Mouse (Mus musculus): Measurements from ENCODE around the gene Syt16. TPM values are rescaled to one million over a fixed set of nuclear protein-coding genes. Genes with fewer than 3 reads are reported as not detected.
A peak's percentile ranks its signal among the peaks of the same experiment; 100 is the strongest.

The Syt16 gene
- polyA plus RNA-seq, 1 experiment from 2014 or later: 0.52 TPM

DNA sequence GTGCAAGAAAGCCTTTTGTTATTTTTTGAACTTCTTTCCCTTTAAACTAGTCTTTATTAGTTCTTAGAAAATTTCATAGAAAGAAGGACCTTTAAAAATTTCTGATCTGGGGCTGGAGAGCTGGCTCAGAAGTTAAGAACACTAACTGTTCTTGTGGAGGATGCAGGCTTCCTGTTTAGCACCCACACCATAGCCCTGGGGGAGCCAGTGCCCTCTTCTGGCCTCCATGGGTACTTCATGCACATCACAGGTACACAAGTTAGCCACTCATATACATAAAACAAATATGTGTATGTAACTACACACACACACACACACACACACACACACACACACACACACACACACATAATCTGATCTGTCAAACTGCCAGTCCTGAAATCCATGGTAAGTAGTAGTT lies 7.9 kb upstream of the Syt16 start:
- no peaks in the 10 kb centered on the region for H3K9me3 ChIP-seq (replicated peaks; ENCODE audit: control insufficient read depth, low read length)
- H3K27me3 ChIP-seq (ENCODE audit: control insufficient read depth, insufficient read depth, low read length): no peaks in the 10 kb centered on the region
- no peaks in the 10 kb centered on the region for H3K4me1 ChIP-seq (ENCODE audit: control insufficient read depth, insufficient read depth, low read length)
- no peak overlapping the region for H3K27ac ChIP-seq (ENCODE audit: low read depth, low read length)
- H3K4me3 ChIP-seq (ENCODE audit: low read depth, low read length): no peak overlapping the region
- no peak overlapping the region for H3K4me2 ChIP-seq
- ATAC-seq (replicated peaks; ENCODE audit: insufficient number of reproducible peaks, low FRiP score, low TSS enrichment): no peak
- no peak overlapping the region for H3K9ac ChIP-seq (ENCODE audit: low read depth, low read length)
- H3K36me3 ChIP-seq (ENCODE audit: control insufficient read depth, insufficient read depth, low read length): peaks cover under 1% of the 10 kb centered on the region; the same call in 1 of the 2 replicates

DNA sequence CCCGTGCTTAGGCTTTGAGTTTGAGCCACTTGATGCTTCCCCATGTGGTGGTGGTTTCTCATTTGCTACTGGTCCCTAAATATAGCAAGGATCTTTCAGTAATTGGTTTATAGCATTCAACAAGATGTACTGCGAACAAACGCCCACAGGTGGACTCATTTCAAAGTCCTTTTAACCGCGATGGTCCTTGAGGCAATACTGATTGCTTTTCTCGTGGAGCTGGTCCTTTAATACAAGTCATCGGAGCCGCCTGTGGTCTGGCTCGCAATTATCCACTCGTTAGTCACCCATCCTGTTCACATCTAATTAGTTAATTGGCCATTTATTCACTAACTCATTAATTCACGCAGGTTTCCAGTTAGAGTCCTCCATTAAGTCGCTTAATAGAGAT lies 560 bp upstream of the Syt16 start:
- H3K27me3 ChIP-seq (ENCODE audit: control insufficient read depth, insufficient read depth, low read length): peaks cover 37% of the 10 kb centered on the region
- H3K9me3 ChIP-seq (replicated peaks; ENCODE audit: control insufficient read depth, low read length): no peaks in the 10 kb centered on the region
- no peak overlapping the region for H3K27ac ChIP-seq (ENCODE audit: low read depth, low read length)
- WGBS (ENCODE audit: insufficient replicate concordance): 60% methylated on average over 12 of the region's 12 CpGs
- no peak overlapping the region; the same call in 1 of the 2 replicates for H3K4me2 ChIP-seq
- H3K9ac ChIP-seq (ENCODE audit: low read depth, low read length): no peak overlapping the region
- ATAC-seq (replicated peaks; ENCODE audit: insufficient number of reproducible peaks, low FRiP score, low TSS enrichment): no peak
- no peaks in the 10 kb centered on the region for H3K36me3 ChIP-seq (ENCODE audit: control insufficient read depth, insufficient read depth, low read length)
- H3K4me1 ChIP-seq (ENCODE audit: control insufficient read depth, insufficient read depth, low read length): peaks cover 5% of the 10 kb centered on the region
- no peak overlapping the region for H3K4me3 ChIP-seq (ENCODE audit: low read depth, low read length)

DNA sequence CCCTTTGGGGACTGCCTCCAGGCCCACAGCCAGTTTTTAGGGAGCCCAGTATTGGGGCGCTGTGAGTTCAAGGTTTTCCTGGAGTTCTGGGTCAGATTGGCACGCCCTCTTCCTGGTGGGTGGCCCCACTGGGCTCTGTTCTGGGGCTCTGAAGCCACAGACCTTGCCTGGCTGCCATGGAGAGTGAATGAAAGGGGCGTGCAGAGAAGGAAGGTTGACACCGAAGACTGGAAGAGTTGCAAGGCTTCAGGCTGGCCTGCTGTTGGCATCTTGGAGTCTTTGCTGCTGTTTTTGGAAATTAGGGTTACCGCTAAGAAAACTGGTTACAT lies 631 bp downstream of the Syt16 start:
- no peaks in the 10 kb centered on the region for H3K9me3 ChIP-seq (replicated peaks; ENCODE audit: control insufficient read depth, low read length)
- peak overlapping the region; percentile 64 for H3K4me3 ChIP-seq (ENCODE audit: low read depth, low read length)
- H3K4me1 ChIP-seq (ENCODE audit: control insufficient read depth, insufficient read depth, low read length): peaks cover 5% of the 10 kb centered on the region
- peak overlapping the region; percentile 96 for H3K4me2 ChIP-seq
- peak overlapping the region; percentile 63 for H3K9ac ChIP-seq (ENCODE audit: low read depth, low read length)
- 37% methylated on average over 5 of the region's 5 CpGs for WGBS (ENCODE audit: insufficient replicate concordance)
- no peak overlapping the region for H3K27ac ChIP-seq (ENCODE audit: low read depth, low read length)
- H3K27me3 ChIP-seq (ENCODE audit: control insufficient read depth, insufficient read depth, low read length): peaks cover 37% of the 10 kb centered on the region
- H3K36me3 ChIP-seq (ENCODE audit: control insufficient read depth, insufficient read depth, low read length): no peaks in the 10 kb centered on the region
- ATAC-seq (replicated peaks; ENCODE audit: insufficient number of reproducible peaks, low FRiP score, low TSS enrichment): no peak

DNA sequence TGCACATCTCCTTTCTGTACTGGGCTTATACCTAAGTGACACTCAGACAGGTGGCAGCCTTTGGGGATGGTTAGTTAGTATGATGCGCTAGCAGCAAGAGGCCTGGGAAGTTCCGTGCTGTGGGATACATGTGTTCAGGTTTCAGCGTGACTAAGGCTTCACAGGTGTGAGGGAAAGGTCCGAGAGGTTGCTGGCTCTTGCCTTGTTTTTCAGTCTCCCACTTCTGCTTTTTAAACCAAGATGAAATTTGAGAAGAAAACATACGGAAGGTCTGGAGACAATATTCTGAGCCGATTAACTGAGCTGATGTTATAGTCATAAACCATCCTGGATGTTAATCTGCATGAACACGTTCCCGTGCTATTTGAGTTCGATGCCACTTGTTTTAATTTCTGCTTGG lies 5.0 kb downstream of the Syt16 start:
- H3K4me3 ChIP-seq (ENCODE audit: low read depth, low read length): no peak overlapping the region
- peaks cover 5% of the 10 kb centered on the region for H3K4me1 ChIP-seq (ENCODE audit: control insufficient read depth, insufficient read depth, low read length)
- H3K9ac ChIP-seq (ENCODE audit: low read depth, low read length): no peak overlapping the region
- no peaks in the 10 kb centered on the region for H3K9me3 ChIP-seq (replicated peaks; ENCODE audit: control insufficient read depth, low read length)
- H3K4me2 ChIP-seq: no peak overlapping the region
- H3K27me3 ChIP-seq (ENCODE audit: control insufficient read depth, insufficient read depth, low read length): peaks cover 18% of the 10 kb centered on the region
- no peak overlapping the region for H3K27ac ChIP-seq (ENCODE audit: low read depth, low read length)
- WGBS (ENCODE audit: insufficient replicate concordance): 86% methylated on average over 9 of the region's 9 CpGs
- H3K36me3 ChIP-seq (ENCODE audit: control insufficient read depth, insufficient read depth, low read length): no peaks in the 10 kb centered on the region
- no peak for ATAC-seq (replicated peaks; ENCODE audit: insufficient number of reproducible peaks, low FRiP score, low TSS enrichment)

DNA sequence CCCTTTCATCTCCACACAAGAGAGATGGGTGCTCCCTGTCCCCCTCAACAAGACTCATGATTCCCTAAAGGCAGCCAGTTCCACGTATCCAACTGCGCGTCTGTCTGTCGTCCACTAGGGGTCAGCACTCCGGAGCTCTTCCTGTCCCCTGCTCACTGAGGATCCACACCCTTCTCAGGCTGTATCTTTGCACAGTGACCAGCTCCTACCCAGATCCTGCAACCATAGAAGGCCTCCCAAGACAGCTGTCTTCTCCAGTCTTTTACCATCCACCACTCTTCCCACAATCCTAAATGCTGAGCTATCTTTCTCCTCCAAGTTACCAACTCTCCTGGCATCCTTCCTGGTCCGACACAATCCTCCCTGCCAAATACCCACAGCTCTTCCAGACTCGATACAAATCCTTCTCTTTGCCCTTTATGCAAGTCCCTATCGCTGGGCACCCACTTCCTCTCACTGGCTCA lies 12.0 kb downstream of the Syt16 start:
- Histone ChIP-seq H3K9ac (ENCODE audit: low read depth, low read length) (no peak overlapping the region), H3K27ac (ENCODE audit: low read depth, low read length) (no peak overlapping the region), H3K27me3 (ENCODE audit: control insufficient read depth, insufficient read depth, low read length) (no peaks in the 10 kb centered on the region), H3K4me3 (ENCODE audit: low read depth, low read length) (no peak overlapping the region), H3K9me3 (replicated peaks; ENCODE audit: control insufficient read depth, low read length) (no peaks in the 10 kb centered on the region), H3K4me1 (ENCODE audit: control insufficient read depth, insufficient read depth, low read length) (no peaks in the 10 kb centered on the region), H3K36me3 (ENCODE audit: control insufficient read depth, insufficient read depth, low read length) (no peaks in the 10 kb centered on the region), H3K4me2 (no peak overlapping the region)
- ATAC-seq (replicated peaks; ENCODE audit: insufficient number of reproducible peaks, low FRiP score, low TSS enrichment): 0 out of 2 replicates have a peak, but pooled peaks have one; percentile 46
- 22% methylated on average over 8 of the region's 8 CpGs for WGBS (ENCODE audit: insufficient replicate concordance)

DNA sequence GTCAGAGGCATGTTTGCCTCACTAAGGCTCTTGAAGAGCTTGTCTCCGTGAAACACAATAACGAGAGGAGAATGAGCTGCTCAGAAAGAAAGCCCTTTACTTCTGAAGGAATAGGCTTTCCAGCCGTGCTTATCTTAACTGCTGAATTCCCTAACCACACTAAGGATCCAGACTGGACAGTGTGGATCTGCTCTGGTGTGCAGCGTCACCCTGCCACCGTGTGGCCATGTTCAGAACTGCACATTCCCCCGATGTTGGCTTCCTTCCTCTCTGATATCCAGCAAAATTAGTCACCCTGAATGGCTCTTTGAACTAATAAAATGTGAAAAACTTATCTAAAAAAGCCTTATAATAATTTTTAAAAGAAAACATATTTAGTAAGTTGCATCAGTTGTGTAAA lies 16.3 kb downstream of the Syt16 start:
- peak overlapping the region; percentile 19 for H3K4me3 ChIP-seq (ENCODE audit: low read depth, low read length)
- H3K4me1 ChIP-seq (ENCODE audit: control insufficient read depth, insufficient read depth, low read length): no peaks in the 10 kb centered on the region
- H3K4me2 ChIP-seq: peak overlapping the region; percentile 59
- H3K27me3 ChIP-seq (ENCODE audit: control insufficient read depth, insufficient read depth, low read length): no peaks in the 10 kb centered on the region
- no peak overlapping the region for H3K27ac ChIP-seq (ENCODE audit: low read depth, low read length)
- no peaks in the 10 kb centered on the region for H3K9me3 ChIP-seq (replicated peaks; ENCODE audit: control insufficient read depth, low read length)
- WGBS (ENCODE audit: insufficient replicate concordance): 0% methylated on average over 6 of the region's 6 CpGs
- H3K36me3 ChIP-seq (ENCODE audit: control insufficient read depth, insufficient read depth, low read length): no peaks in the 10 kb centered on the region
- peak; percentile 77 for ATAC-seq (replicated peaks; ENCODE audit: insufficient number of reproducible peaks, low FRiP score, low TSS enrichment)
- peak overlapping the region; percentile 44; the same call in 1 of the 2 replicates for H3K9ac ChIP-seq (ENCODE audit: low read depth, low read length)

DNA sequence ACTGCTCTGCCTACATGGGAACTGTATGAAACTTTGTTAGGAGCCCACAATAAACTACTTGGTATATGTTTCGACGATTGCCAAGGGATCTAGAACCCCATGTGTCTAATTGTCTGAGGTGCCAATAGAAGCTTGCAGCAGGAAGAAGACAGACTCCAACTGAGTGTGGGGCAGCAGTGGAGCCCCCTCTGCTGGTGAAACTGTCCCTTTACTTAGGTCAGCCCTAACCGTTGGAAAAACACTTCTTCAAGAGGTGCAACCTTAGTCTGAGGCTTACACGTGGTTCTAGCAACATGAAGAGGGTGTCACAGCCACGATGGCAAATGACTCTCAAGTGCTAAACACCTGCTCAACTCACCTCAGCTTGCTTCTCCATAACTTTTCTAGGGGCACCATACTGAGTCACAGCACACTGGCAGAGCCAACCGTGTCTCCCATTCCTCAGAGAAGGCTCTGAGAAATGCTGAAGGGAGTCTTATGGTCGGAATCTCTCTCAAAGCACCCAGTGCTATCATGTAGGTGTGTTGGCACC lies 17.3 kb downstream of the Syt16 start:
- H3K27me3 ChIP-seq (ENCODE audit: control insufficient read depth, insufficient read depth, low read length): no peaks in the 10 kb centered on the region
- no peak overlapping the region for H3K4me3 ChIP-seq (ENCODE audit: low read depth, low read length)
- no peak overlapping the region for H3K4me2 ChIP-seq
- ATAC-seq (replicated peaks; ENCODE audit: insufficient number of reproducible peaks, low FRiP score, low TSS enrichment): no peak
- H3K9me3 ChIP-seq (replicated peaks; ENCODE audit: control insufficient read depth, low read length): no peaks in the 10 kb centered on the region
- H3K4me1 ChIP-seq (ENCODE audit: control insufficient read depth, insufficient read depth, low read length): no peaks in the 10 kb centered on the region
- WGBS (ENCODE audit: insufficient replicate concordance): 55% methylated on average over 7 of the region's 7 CpGs
- H3K27ac ChIP-seq (ENCODE audit: low read depth, low read length): no peak overlapping the region
- H3K9ac ChIP-seq (ENCODE audit: low read depth, low read length): no peak overlapping the region
- H3K36me3 ChIP-seq (ENCODE audit: control insufficient read depth, insufficient read depth, low read length): no peaks in the 10 kb centered on the region

DNA sequence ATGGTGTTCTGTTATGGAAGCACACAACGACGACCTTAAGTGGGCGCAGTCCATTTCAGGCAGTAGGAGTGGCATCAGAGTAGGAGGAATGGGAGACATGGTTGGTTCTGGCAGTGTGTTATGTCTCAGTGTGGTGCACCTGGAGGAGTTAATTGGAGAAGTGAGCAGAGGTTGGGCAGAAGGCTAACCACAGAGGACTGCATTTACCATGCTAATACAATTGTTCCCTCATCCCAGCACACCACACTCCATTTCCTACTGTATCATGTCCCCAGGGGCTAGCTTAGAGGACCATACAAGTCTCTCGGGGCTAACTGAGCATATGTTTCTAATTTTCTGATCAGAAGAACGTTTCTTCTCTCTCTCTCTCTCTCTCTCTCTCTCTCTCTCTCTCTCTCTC lies 18.0 kb downstream of the Syt16 start:
- H3K4me3 ChIP-seq (ENCODE audit: low read depth, low read length): no peak overlapping the region
- H3K27me3 ChIP-seq (ENCODE audit: control insufficient read depth, insufficient read depth, low read length): no peaks in the 10 kb centered on the region
- H3K9me3 ChIP-seq (replicated peaks; ENCODE audit: control insufficient read depth, low read length): no peaks in the 10 kb centered on the region
- H3K4me1 ChIP-seq (ENCODE audit: control insufficient read depth, insufficient read depth, low read length): no peaks in the 10 kb centered on the region
- WGBS (ENCODE audit: insufficient replicate concordance): 73% methylated on average over 5 of the region's 5 CpGs
- H3K27ac ChIP-seq (ENCODE audit: low read depth, low read length): no peak overlapping the region
- H3K9ac ChIP-seq (ENCODE audit: low read depth, low read length): no peak overlapping the region
- H3K4me2 ChIP-seq: no peak overlapping the region
- no peaks in the 10 kb centered on the region for H3K36me3 ChIP-seq (ENCODE audit: control insufficient read depth, insufficient read depth, low read length)
- no peak for ATAC-seq (replicated peaks; ENCODE audit: insufficient number of reproducible peaks, low FRiP score, low TSS enrichment)

DNA sequence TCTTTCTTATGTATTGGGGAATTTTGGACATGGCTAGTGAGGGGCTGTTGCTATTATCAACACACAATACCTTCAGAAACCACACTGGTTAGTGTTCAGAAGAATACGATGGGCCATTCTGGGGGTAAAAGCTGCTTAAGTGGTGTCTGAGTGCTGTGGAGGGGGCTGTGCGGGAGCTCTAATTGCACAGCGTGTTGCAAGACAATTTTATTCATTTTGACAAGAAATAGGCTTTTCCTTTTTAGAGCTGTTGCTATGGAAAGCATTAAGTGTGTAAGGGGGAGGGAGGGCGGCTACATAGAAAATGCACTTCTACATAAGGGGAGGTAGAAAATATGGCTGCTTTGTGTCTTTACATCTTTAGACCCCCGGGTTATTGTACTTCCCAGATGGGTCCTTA lies 25.8 kb downstream of the Syt16 start:
- H3K4me2 ChIP-seq: no peak overlapping the region
- no peaks in the 10 kb centered on the region for H3K36me3 ChIP-seq (ENCODE audit: control insufficient read depth, insufficient read depth, low read length)
- no peak overlapping the region for H3K27ac ChIP-seq (ENCODE audit: low read depth, low read length)
- ATAC-seq (replicated peaks; ENCODE audit: insufficient number of reproducible peaks, low FRiP score, low TSS enrichment): no peak
- no peak overlapping the region for H3K9ac ChIP-seq (ENCODE audit: low read depth, low read length)
- H3K4me3 ChIP-seq (ENCODE audit: low read depth, low read length): no peak overlapping the region
- H3K9me3 ChIP-seq (replicated peaks; ENCODE audit: control insufficient read depth, low read length): no peaks in the 10 kb centered on the region
- WGBS (ENCODE audit: insufficient replicate concordance): 79% methylated on average over 5 of the region's 5 CpGs
- no peaks in the 10 kb centered on the region for H3K4me1 ChIP-seq (ENCODE audit: control insufficient read depth, insufficient read depth, low read length)
- no peaks in the 10 kb centered on the region for H3K27me3 ChIP-seq (ENCODE audit: control insufficient read depth, insufficient read depth, low read length)

All from heart, embryonic 11.5 days (tissue).